Mouse (Mus musculus) liver, embryonic 15.5 days (tissue): ENCODE measurements around the gene Drp2. TPM values are rescaled to one million over a fixed set of nuclear protein-coding genes. Genes with fewer than 3 reads are reported as not detected.

Experiments used
- polyA plus RNA-seq: library from polyadenylated mRNA; unstranded; fragments of >200 nt; fragmentation: Nextera tagmentation; extraction: Ambion mirVana; gene quantifications from 2 replicates; pipeline ENCODE4 v1.2.1, GENCODE M21; 2015

Drp2 gene
- polyA plus RNA-seq, 1 experiment from 2014 or later, result 0.09 TPM

Other genes with a start within 250 kb of the Drp2 start
- not detected in 2 replicates for gene Xkrx, start 242.5 kb upstream of the Drp2 start, polyA plus RNA-seq
- not detected in 2 replicates for gene Arl13a, start 217.1 kb upstream of the Drp2 start, polyA plus RNA-seq
- gene Nox1, start 182.6 kb upstream of the Drp2 start, polyA plus RNA-seq, result not detected in 2 replicates
- 8.2 and 8.9 TPM in 2 replicates for gene Trmt2b, start 127.6 kb upstream of the Drp2 start, polyA plus RNA-seq
- 0.62 and 0.85 TPM in 2 replicates for gene Tmem35a, start 109.3 kb upstream of the Drp2 start, polyA plus RNA-seq
- 17.9 and 23.8 TPM in 2 replicates for gene Cenpi, start 96.5 kb upstream of the Drp2 start, polyA plus RNA-seq
- gene Taf7l, start 71.9 kb downstream of the Drp2 start, polyA plus RNA-seq, result not detected in 2 replicates
- 71.0 and 76.1 TPM in 2 replicates for gene Timm8a1, start 137.3 kb downstream of the Drp2 start, polyA plus RNA-seq
- 12.9 and 15.1 TPM in 2 replicates for gene Btk, start 179.0 kb downstream of the Drp2 start, polyA plus RNA-seq
- gene Rpl36a, start 181.1 kb downstream of the Drp2 start, polyA plus RNA-seq, result 193 and 254 TPM in 2 replicates
- gene Gla, start 196.6 kb downstream of the Drp2 start, polyA plus RNA-seq, result 3.3 and 5.0 TPM in 2 replicates
- 76.6 and 78.9 TPM in 2 replicates for gene Hnrnph2, start 196.6 kb downstream of the Drp2 start, polyA plus RNA-seq